Mouse (Mus musculus) spleen, adult 18-20 months (tissue): ENCODE measurements at regions not wholly inside any gene's neighbourhood (a gene's known extent, or its start where the extent isn't known, plus 50 kb on each side); places are given as distances from the start of the nearest gene placed in this dataset.

ENCODE experiments used
- DNase-seq, 2 experiments: peaks; one replicate each; pipeline ENCODE4 v3.0.0; 2022; ENCODE audit warnings: mixed read lengths in 2 of 2

- DNase-seq, result peak; percentile 9 to 42
Observed at GRCm38 (mm10) chr3:136442099-136442498, 116.2 kb upstream of the Bank1 start.

- no peak for DNase-seq
Observed at GRCm38 (mm10) chr3:136439907-136440645, 114.2 kb upstream of the Bank1 start.

- no peak for DNase-seq
Observed at GRCm38 (mm10) chr3:136439350-136439749, 113.5 kb upstream of the Bank1 start.

- no peak for DNase-seq
Observed at GRCm38 (mm10) chr3:136434407-136434806, 108.5 kb upstream of the Bank1 start.

- no peak for DNase-seq
Observed at GRCm38 (mm10) chr3:136432072-136432471, 106.2 kb upstream of the Bank1 start.

GRCm38 (mm10) chr3:136427427-136427826 lies 101.6 kb upstream of the Bank1 start:
- no peak for DNase-seq

- DNase-seq, result no peak
Observed at GRCm38 (mm10) chr3:136426539-136427194, 100.8 kb upstream of the Bank1 start.

GRCm38 (mm10) chr3:136421969-136422614 lies 96.2 kb upstream of the Bank1 start:
- DNase-seq, result no peak

GRCm38 (mm10) chr3:136405606-136406005 lies 79.7 kb upstream of the Bank1 start:
- no peak for DNase-seq

GRCm38 (mm10) chr3:136383282-136383681 lies 57.4 kb upstream of the Bank1 start:
- no peak for DNase-seq

- no peak for DNase-seq
Observed at GRCm38 (mm10) chr3:136380644-136381043, 54.8 kb upstream of the Bank1 start.

GRCm38 (mm10) chr3:136379741-136380398 lies 54.0 kb upstream of the Bank1 start:
- DNase-seq, result no peak

GRCm38 (mm10) chr3:136376893-136377292 lies 51.0 kb upstream of the Bank1 start:
- DNase-seq, result no peak
